Comparison of ENCODE assay signal across 9 mouse cellular contexts in the genomic region with DNA sequence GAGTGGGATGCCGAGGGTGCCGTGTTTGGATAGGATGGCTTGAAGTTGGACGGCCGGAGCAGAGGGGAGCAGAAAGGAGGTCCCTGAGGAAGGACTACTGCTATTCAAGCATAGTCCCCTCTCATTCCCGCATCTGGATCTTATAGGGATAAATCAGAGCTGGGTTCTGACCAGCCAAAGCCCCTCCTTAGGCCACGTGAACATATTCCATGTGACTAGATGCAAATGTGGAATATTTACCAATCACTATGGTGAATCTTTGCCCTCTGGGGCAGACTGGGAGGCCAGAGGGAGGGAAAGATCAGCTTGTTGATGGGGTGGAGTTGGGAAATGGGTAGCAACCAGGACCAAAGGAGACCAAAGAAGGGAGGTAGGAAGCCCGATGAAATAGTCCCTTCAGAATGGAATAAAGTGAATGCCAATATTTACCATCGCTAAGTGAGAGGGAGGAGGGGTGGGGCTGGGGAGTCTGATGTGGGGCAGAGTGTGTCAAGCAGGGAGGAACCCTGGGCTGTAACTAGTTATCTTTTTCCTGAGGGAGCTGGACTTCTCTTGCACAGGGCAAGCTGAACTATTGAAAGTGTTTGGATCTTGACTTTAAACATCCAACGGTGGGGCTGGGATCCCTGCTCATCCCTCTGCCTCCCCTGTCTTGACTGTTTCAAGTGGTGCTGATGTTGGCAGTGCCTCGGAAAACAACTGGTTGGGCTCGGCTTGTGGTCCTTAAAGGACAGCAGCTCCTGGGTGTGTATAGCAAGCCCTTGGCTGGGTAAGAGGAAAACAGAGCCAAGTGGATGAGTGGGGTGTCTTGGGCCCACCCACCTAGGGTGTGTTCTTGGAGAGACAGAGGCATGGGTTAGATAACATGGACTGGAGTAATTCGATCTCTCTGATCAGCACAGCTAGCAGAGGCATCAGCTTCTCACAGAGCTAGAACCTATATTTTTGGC. TPM values are rescaled to one million over a fixed set of nuclear protein-coding genes. Genes with fewer than 3 reads are reported as not detected.
DNase-seq lines count a peak whose midpoint lies in the region; ATAC-seq and TF ChIP-seq lines count a peak whose summit lies in the region.
"Had no signal": no experiment of that assay in that cellular context is flagged by ENCODE, and none has a peak within 500 bp of the region (broad histone marks: within the 10 kb centered on the region; RNA-seq: fewer than 3 reads in every experiment).

No protein-coding gene starts in this region.

- WGBS in liver, embryonic 11.5 days = 51% methylated on average over 12 of the region's 12 CpGs
- 47% methylated on average over 12 of the region's 12 CpGs for WGBS in hindbrain, embryonic 13.5 days

- ATAC-seq in liver, embryonic 11.5 days (replicated peaks; ENCODE audit: low FRiP score) = peak; percentile 72
- ATAC-seq in hindbrain, embryonic 13.5 days (ENCODE audit: low FRiP score) = no peak

- H3K36me3 ChIP-seq in liver, embryonic 11.5 days (ENCODE audit: control insufficient read depth, insufficient read depth, low read length) = no peaks in the 10 kb centered on the region
- H3K36me3 ChIP-seq in hindbrain, embryonic 13.5 days = no peaks in the 10 kb centered on the region

- no peak overlapping the region for H3K27ac ChIP-seq in liver, embryonic 11.5 days (ENCODE audit: low read depth, low read length)
- no peak overlapping the region for H3K27ac ChIP-seq in layer of hippocampus, adult 2 months
- no peak overlapping the region for H3K27ac ChIP-seq in hindbrain, embryonic 13.5 days

- TF ChIP-seq CTCF in layer of hippocampus, adult 2 months (conservative IDR thresholded peaks at IDR 0.05) = no peak

- H3K4me1 ChIP-seq in liver, embryonic 11.5 days (replicated peaks; ENCODE audit: control insufficient read depth, insufficient read depth, low read length) = peaks cover 43% of the 10 kb centered on the region
- peaks cover 8% of the 10 kb centered on the region; the same call in 1 of the 2 replicates for H3K4me1 ChIP-seq in hindbrain, embryonic 13.5 days (replicated peaks)

- H3K4me2 ChIP-seq in liver, embryonic 11.5 days = peak overlapping the region; percentile 6; the same call in 1 of the 2 replicates
- H3K4me2 ChIP-seq in hindbrain, embryonic 13.5 days = no peak overlapping the region

- no peaks in the 10 kb centered on the region for H3K27me3 ChIP-seq in liver, embryonic 11.5 days (replicated peaks; ENCODE audit: control insufficient read depth, insufficient read depth, low read length)
- peaks cover 4% of the 10 kb centered on the region; the same call in 1 of the 2 replicates for H3K27me3 ChIP-seq in hindbrain, embryonic 13.5 days

- DNase-seq in adrenal gland, postnatal 14 days = peak; percentile 44
- no peak for DNase-seq in adrenal gland, postnatal 25 days
- DNase-seq in MN1 (ENCODE audit: low spot score) = peak; percentile 77
- peak; percentile 46 to 76 for DNase-seq in gastrocnemius, postnatal 4 days (ENCODE audit: low spot score in 2 of 2)
- DNase-seq in liver, embryonic 11.5 days (ENCODE audit: low spot score) = peak; percentile 57
- peak; percentile 83 for DNase-seq in testis, postnatal 14 days (ENCODE audit: low spot score)
- no peak for DNase-seq in layer of hippocampus, adult 2 months (ENCODE audit: low spot score in 2 of 2)

- no peak overlapping the region for H3K9ac ChIP-seq in liver, embryonic 11.5 days (ENCODE audit: low read depth, low read length)
- H3K9ac ChIP-seq in hindbrain, embryonic 13.5 days = no peak overlapping the region

- H3K9me3 ChIP-seq in liver, embryonic 11.5 days (ENCODE audit: control insufficient read depth, low read length) = no peaks in the 10 kb centered on the region
- H3K9me3 ChIP-seq in hindbrain, embryonic 13.5 days = no peaks in the 10 kb centered on the region

- no peak overlapping the region for H3K4me3 ChIP-seq in liver, embryonic 11.5 days (ENCODE audit: low read depth, low read length)
- H3K4me3 ChIP-seq in layer of hippocampus, adult 2 months = no peak overlapping the region
- H3K4me3 ChIP-seq in hindbrain, embryonic 13.5 days = no peak overlapping the region

RNA-seq across cellular contexts. Expression of gene Itgb3, which starts 17.9 kb away (rescaled TPM):
- total RNA-seq in adrenal gland, postnatal 14 days (2021) = 12.5 and 13.8 TPM in 2 replicates
- 5.4 and 6.1 TPM in 2 replicates for total RNA-seq in adrenal gland, postnatal 25 days (2021)
- total RNA-seq in gastrocnemius, postnatal 4 days (2021) = 10 to 100 TPM; 16.0 to 16.2 TPM
- polyA plus RNA-seq in liver, embryonic 11.5 days (2014; fragmentation: Nextera tagmentation; extraction: Ambion mirVana) = 16.2 and 16.4 TPM in 2 replicates
- 1 to 10 TPM; 1.3 to 1.4 TPM for total RNA-seq in layer of hippocampus, adult 2 months (2021)
- polyA plus RNA-seq in hindbrain, embryonic 13.5 days (2015; fragmentation: Nextera tagmentation; extraction: Ambion mirVana) = 1.9 TPM in 2 replicates

RNA-seq across cellular contexts. Expression of gene Gm11639, which starts 59.8 kb away (rescaled TPM):
- total RNA-seq in adrenal gland, postnatal 14 days (2021) = 0.08 and 0.11 TPM in 2 replicates
- total RNA-seq in adrenal gland, postnatal 25 days (2021) = 0.06 TPM in 1 of 2 replicates, not detected in the other
- under 1 TPM; 0.10 TPM for total RNA-seq in gastrocnemius, postnatal 4 days (2021)
- polyA plus RNA-seq in liver, embryonic 11.5 days (2014; fragmentation: Nextera tagmentation; extraction: Ambion mirVana) = 0.04 and 0.05 TPM in 2 replicates
- total RNA-seq in layer of hippocampus, adult 2 months (2021) = under 1 TPM; 0.44 to 0.54 TPM
- polyA plus RNA-seq in hindbrain, embryonic 13.5 days (2015; fragmentation: Nextera tagmentation; extraction: Ambion mirVana) = 0.16 TPM in 1 of 2 replicates, not detected in the other
- polyA plus RNA-seq: heart, embryonic 14.5 days had no signal

Comparison
In these comparisons a context has a peak if more than half of its experiments do, and no peak if none do; other contexts are left out.
1. DNase-seq: peak in adrenal gland, postnatal 14 days (single experiment), MN1 (single experiment), gastrocnemius, postnatal 4 days (2 of 2), liver, embryonic 11.5 days (single experiment) and testis, postnatal 14 days (single experiment); none in adrenal gland, postnatal 25 days (single experiment) and layer of hippocampus, adult 2 months (0 of 2).